Mouse (Mus musculus): ENCODE results near the gene Sec14l2. TPM values are rescaled to one million over a fixed set of nuclear protein-coding genes. Genes with fewer than 3 reads are reported as not detected.

Sec14l2 gene
- polyA plus RNA-seq, 1 experiment: 32.2 TPM

GRCm38 (mm10) chr11:4153694-4154093, 30.5 kb upstream of the Sec14l2 start:
- TF ChIP-seq POLR2A (IDR thresholded peaks at IDR 0.05; ENCODE audit: borderline replicate concordance, insufficient read depth, low read length) (no peak), CTCF (IDR thresholded peaks at IDR 0.05; ENCODE audit: borderline replicate concordance, insufficient read depth, low read depth, low read length) (no peak)
- no peak for DNase-seq
- no peak overlapping the region for H3K27ac ChIP-seq (ENCODE audit: insufficient read depth, low read length)
- 95% methylated on average over 7 of the region's 7 CpGs for WGBS
- no peaks in the 10 kb centered on the region for H3K27me3 ChIP-seq (ENCODE audit: control insufficient read depth, insufficient read depth, low read length)
- H3K4me1 ChIP-seq (ENCODE audit: control insufficient read depth, insufficient read depth, low read length): no peaks in the 10 kb centered on the region
- H3K4me3 ChIP-seq (replicated peaks; ENCODE audit: insufficient read depth, low read depth, low read length): no peak overlapping the region

GRCm38 (mm10) chr11:4149886-4150285, 26.7 kb upstream of the Sec14l2 start:
- Histone ChIP-seq H3K4me3 (replicated peaks; ENCODE audit: insufficient read depth, low read depth, low read length) (no peak overlapping the region), H3K4me1 (ENCODE audit: control insufficient read depth, insufficient read depth, low read length) (no peaks in the 10 kb centered on the region), H3K27ac (ENCODE audit: insufficient read depth, low read length) (no peak overlapping the region), H3K27me3 (ENCODE audit: control insufficient read depth, insufficient read depth, low read length) (no peaks in the 10 kb centered on the region)
- TF ChIP-seq CTCF (IDR thresholded peaks at IDR 0.05; ENCODE audit: borderline replicate concordance, insufficient read depth, low read depth, low read length): no peak
- no peak for TF ChIP-seq POLR2A (IDR thresholded peaks at IDR 0.05; ENCODE audit: borderline replicate concordance, insufficient read depth, low read length)
- DNase-seq: no peak
- WGBS: 51% methylated on average over 6 of the region's 6 CpGs

- Histone ChIP-seq H3K27me3 (ENCODE audit: control insufficient read depth, insufficient read depth, low read length) (no peaks in the 10 kb centered on the region), H3K27ac (ENCODE audit: insufficient read depth, low read length) (no peak overlapping the region), H3K4me3 (replicated peaks; ENCODE audit: insufficient read depth, low read depth, low read length) (no peak overlapping the region), H3K4me1 (ENCODE audit: control insufficient read depth, insufficient read depth, low read length) (no peaks in the 10 kb centered on the region)
- DNase-seq: no peak
- TF ChIP-seq CTCF (IDR thresholded peaks at IDR 0.05; ENCODE audit: borderline replicate concordance, insufficient read depth, low read depth, low read length) (no peak), POLR2A (IDR thresholded peaks at IDR 0.05; ENCODE audit: borderline replicate concordance, insufficient read depth, low read length) (no peak)
- 47% methylated on average over 9 of the region's 9 CpGs for WGBS
These were observed 25.4 kb upstream of the Sec14l2 start for GRCm38 (mm10) chr11:4148536-4149156.

GRCm38 (mm10) chr11:4148120-4148519, 24.9 kb upstream of the Sec14l2 start:
- WGBS: 81% methylated on average over 5 of the region's 5 CpGs
- Histone ChIP-seq H3K4me1 (ENCODE audit: control insufficient read depth, insufficient read depth, low read length) (no peaks in the 10 kb centered on the region), H3K27ac (ENCODE audit: insufficient read depth, low read length) (no peak overlapping the region), H3K27me3 (ENCODE audit: control insufficient read depth, insufficient read depth, low read length) (no peaks in the 10 kb centered on the region), H3K4me3 (replicated peaks; ENCODE audit: insufficient read depth, low read depth, low read length) (no peak overlapping the region)
- TF ChIP-seq CTCF (IDR thresholded peaks at IDR 0.05; ENCODE audit: borderline replicate concordance, insufficient read depth, low read depth, low read length) (no peak), POLR2A (IDR thresholded peaks at IDR 0.05; ENCODE audit: borderline replicate concordance, insufficient read depth, low read length) (no peak)
- DNase-seq: no peak

GRCm38 (mm10) chr11:4147098-4147497, 23.9 kb upstream of the Sec14l2 start:
- Histone ChIP-seq H3K27me3 (ENCODE audit: control insufficient read depth, insufficient read depth, low read length) (no peaks in the 10 kb centered on the region), H3K4me1 (ENCODE audit: control insufficient read depth, insufficient read depth, low read length) (no peaks in the 10 kb centered on the region), H3K4me3 (replicated peaks; ENCODE audit: insufficient read depth, low read depth, low read length) (no peak overlapping the region), H3K27ac (ENCODE audit: insufficient read depth, low read length) (no peak overlapping the region)
- WGBS: 91% methylated on average over 10 of the region's 10 CpGs
- no peak for DNase-seq
- TF ChIP-seq POLR2A (IDR thresholded peaks at IDR 0.05; ENCODE audit: borderline replicate concordance, insufficient read depth, low read length): no peak
- TF ChIP-seq CTCF (IDR thresholded peaks at IDR 0.05; ENCODE audit: borderline replicate concordance, insufficient read depth, low read depth, low read length): no peak

- Histone ChIP-seq H3K4me1 (ENCODE audit: control insufficient read depth, insufficient read depth, low read length) (no peaks in the 10 kb centered on the region), H3K4me3 (replicated peaks; ENCODE audit: insufficient read depth, low read depth, low read length) (no peak overlapping the region), H3K27me3 (ENCODE audit: control insufficient read depth, insufficient read depth, low read length) (no peaks in the 10 kb centered on the region), H3K27ac (ENCODE audit: insufficient read depth, low read length) (no peak overlapping the region)
- WGBS: 34% methylated on average over 6 of the region's 6 CpGs
- no peak for TF ChIP-seq POLR2A (IDR thresholded peaks at IDR 0.05; ENCODE audit: borderline replicate concordance, insufficient read depth, low read length)
- no peak for TF ChIP-seq CTCF (IDR thresholded peaks at IDR 0.05; ENCODE audit: borderline replicate concordance, insufficient read depth, low read depth, low read length)
- no peak for DNase-seq
These were observed 23.2 kb upstream of the Sec14l2 start for GRCm38 (mm10) chr11:4146381-4146780.

- 29% methylated on average over 21 of the region's 21 CpGs for WGBS
- TF ChIP-seq POLR2A (IDR thresholded peaks at IDR 0.05; ENCODE audit: borderline replicate concordance, insufficient read depth, low read length) (no peak), CTCF (IDR thresholded peaks at IDR 0.05; ENCODE audit: borderline replicate concordance, insufficient read depth, low read depth, low read length) (no peak)
- H3K4me1 ChIP-seq (ENCODE audit: control insufficient read depth, insufficient read depth, low read length): no peaks in the 10 kb centered on the region
- no peak overlapping the region for H3K27ac ChIP-seq (ENCODE audit: insufficient read depth, low read length)
- H3K4me3 ChIP-seq (replicated peaks; ENCODE audit: insufficient read depth, low read depth, low read length): no peak overlapping the region
- H3K27me3 ChIP-seq (ENCODE audit: control insufficient read depth, insufficient read depth, low read length): no peaks in the 10 kb centered on the region
- DNase-seq: no peak
These were observed 20.3 kb upstream of the Sec14l2 start for GRCm38 (mm10) chr11:4143281-4144062.

GRCm38 (mm10) chr11:4142352-4142751, 19.1 kb upstream of the Sec14l2 start:
- Histone ChIP-seq H3K4me1 (ENCODE audit: control insufficient read depth, insufficient read depth, low read length) (no peaks in the 10 kb centered on the region; the same call in 1 of the 2 replicates), H3K4me3 (replicated peaks; ENCODE audit: insufficient read depth, low read depth, low read length) (no peak overlapping the region), H3K27me3 (ENCODE audit: control insufficient read depth, insufficient read depth, low read length) (no peaks in the 10 kb centered on the region), H3K27ac (ENCODE audit: insufficient read depth, low read length) (no peak overlapping the region)
- 74% methylated on average over 4 of the region's 4 CpGs for WGBS
- DNase-seq: no peak
- TF ChIP-seq CTCF (IDR thresholded peaks at IDR 0.05; ENCODE audit: borderline replicate concordance, insufficient read depth, low read depth, low read length) (no peak), POLR2A (IDR thresholded peaks at IDR 0.05; ENCODE audit: borderline replicate concordance, insufficient read depth, low read length) (no peak)

Data from cerebellum, adult 2 months (tissue).